Mouse (Mus musculus) CH12.LX (cell line): ENCODE data around the gene Gas2. TPM values are rescaled to one million over a fixed set of nuclear protein-coding genes. Genes with fewer than 3 reads are reported as not detected.

Experiments
- DNase-seq: peaks from one replicate; pipeline ENCODE4 v3.0.0-alpha.2; 2013; ENCODE audit errors: extremely low read depth
- H3K27ac ChIP-seq: 2 replicates; pipeline ENCODE4 v1.5.1; 2012; ENCODE audit warnings: low read depth, mild to moderate bottlenecking, control low read depth, moderate library complexity; ENCODE audit not compliant: insufficient read depth
- H3K27me3 ChIP-seq: replicated peaks from 2 replicates; pipeline ENCODE3; 2012; ENCODE audit warnings: inconsistent platforms
- H3K36me3 ChIP-seq, 2 experiments: replicated peaks in 1 of 2; 2 replicates each; pipeline versions ENCODE3 to v1.6.1; 2012; ENCODE audit warnings: inconsistent platforms in 1 of 2, low read length in 1 of 2, mild to moderate bottlenecking in 1 of 2, mixed read lengths in 1 of 2, moderate library complexity in 1 of 2; ENCODE audit not compliant: control insufficient read depth in 1 of 2, insufficient read depth in 1 of 2
- H3K4me1 ChIP-seq, 2 experiments: 2 replicates each; pipeline ENCODE4 v1.6.1; 2012; ENCODE audit warnings: inconsistent platforms in 1 of 2, moderate library complexity in 1 of 2; ENCODE audit not compliant: insufficient read depth in 2 of 2, control insufficient read depth in 1 of 2
- H3K4me2 ChIP-seq: 2 replicates; pipeline ENCODE4 v1.6.1; 2012; ENCODE audit warnings: low read depth, mild to moderate bottlenecking, control low read depth; ENCODE audit not compliant: poor library complexity, insufficient read depth, severe bottlenecking
- H3K4me3 ChIP-seq, 3 experiments: fragments of 150-350 bp in 1 of 3; sonication (generic) in 1 of 3; replicated peaks in 1 of 3; 2 replicates each; pipeline versions ENCODE3 to v1.5.1; 2011 to 2012; ENCODE audit warnings: low read depth in 2 of 3, low read length in 2 of 3, mild to moderate bottlenecking in 2 of 3, moderate library complexity in 2 of 3, control low read depth in 1 of 3, improper control_type of control experiment in 1 of 3, inconsistent platforms in 1 of 3, mixed read lengths in 1 of 3; ENCODE audit not compliant: poor library complexity in 1 of 3
- H3K79me2 ChIP-seq: replicated peaks from 2 replicates; pipeline ENCODE4 v1.6.1; 2012; ENCODE audit warnings: mild to moderate bottlenecking, moderate library complexity; ENCODE audit not compliant: control insufficient read depth, poor library complexity, insufficient read depth, severe bottlenecking; ENCODE audit errors: extremely low read depth
- H3K9ac ChIP-seq: 2 replicates; pipeline ENCODE4 v1.6.1; 2012; ENCODE audit warnings: low read depth, mild to moderate bottlenecking, control low read depth, moderate library complexity; ENCODE audit not compliant: insufficient read depth
- H3K9me3 ChIP-seq: replicated peaks from 2 replicates; pipeline ENCODE3; 2012; ENCODE audit warnings: low read length, inconsistent platforms, mixed read lengths
- CHD1 ChIP-seq: IDR thresholded peaks from 2 replicates; pipeline ENCODE4 v1.6.1; 2012; ENCODE audit warnings: low read depth, low read length, improper control_type of control experiment, inconsistent platforms
- GABPA ChIP-seq: IDR thresholded peaks from 2 replicates; pipeline ENCODE4 v1.6.1; 2012; ENCODE audit warnings: low read depth, low read length, improper control_type of control experiment, inconsistent platforms; ENCODE audit not compliant: insufficient replicate concordance
- HCFC1 ChIP-seq: IDR thresholded peaks from 2 replicates; pipeline ENCODE4 v1.6.1; 2012; ENCODE audit warnings: low read depth, mild to moderate bottlenecking, inconsistent platforms, low read length, improper control_type of control experiment
- IRF4 ChIP-seq: IDR thresholded peaks from 2 replicates; pipeline ENCODE4 v1.6.1; 2014; ENCODE audit warnings: low read depth, mild to moderate bottlenecking, inconsistent platforms, low read length, improper control_type of control experiment
- JUN ChIP-seq: IDR thresholded peaks from 2 replicates; pipeline ENCODE4 v1.6.1; 2011; ENCODE audit warnings: low read depth, mild to moderate bottlenecking, low read length, improper control_type of control experiment, moderate library complexity; ENCODE audit not compliant: insufficient read depth
- KAT2A ChIP-seq: IDR thresholded peaks from 2 replicates; pipeline ENCODE4 v1.6.1; 2012; ENCODE audit warnings: low read length, improper control_type of control experiment, inconsistent platforms; ENCODE audit not compliant: insufficient replicate concordance
- MAFK ChIP-seq: IDR thresholded peaks from 2 replicates; pipeline ENCODE4 v1.6.1; 2011; ENCODE audit warnings: low read length, improper control_type of control experiment; ENCODE audit not compliant: insufficient replicate concordance
- MAZ ChIP-seq: IDR thresholded peaks from 2 replicates; pipeline ENCODE4 v1.6.1; 2012; ENCODE audit warnings: low read depth, mild to moderate bottlenecking, inconsistent platforms, low read length, improper control_type of control experiment, moderate library complexity
- MXI1 ChIP-seq: IDR thresholded peaks from 2 replicates; pipeline ENCODE4 v1.6.1; 2011; ENCODE audit warnings: mild to moderate bottlenecking, low read depth, low read length, improper control_type of control experiment
- MYC ChIP-seq: IDR thresholded peaks from 2 replicates; pipeline ENCODE4 v1.6.1; 2011; ENCODE audit warnings: low read depth, mild to moderate bottlenecking, improper control_type of control experiment, low read length
- NELFE ChIP-seq: IDR thresholded peaks from 2 replicates; pipeline ENCODE4 v1.6.1; 2011; ENCODE audit warnings: low read depth, low read length, improper control_type of control experiment
- NRF1 ChIP-seq: IDR thresholded peaks from 2 replicates; pipeline ENCODE4 v1.6.1; 2014; ENCODE audit warnings: low read depth, mild to moderate bottlenecking, inconsistent platforms, low read length, improper control_type of control experiment, moderate library complexity
- POLR2AphosphoS2 ChIP-seq: IDR thresholded peaks from 2 replicates; pipeline ENCODE4 v1.6.1; 2011; ENCODE audit warnings: low read depth, low read length, improper control_type of control experiment
- RCOR1 ChIP-seq: conservative IDR thresholded peaks from 2 replicates; pipeline ENCODE4 v1.6.1; 2012; ENCODE audit warnings: low read depth, mild to moderate bottlenecking, inconsistent platforms, low read length, improper control_type of control experiment
- SMC3 ChIP-seq: IDR thresholded peaks from 2 replicates; pipeline ENCODE4 v1.6.1; 2011; ENCODE audit warnings: low read depth, low read length, improper control_type of control experiment
- TBP ChIP-seq: conservative IDR thresholded peaks from 2 replicates; pipeline ENCODE4 v1.6.1; 2011; ENCODE audit warnings: low read depth, low read length, improper control_type of control experiment
- TCF12 ChIP-seq: IDR thresholded peaks from 2 replicates; pipeline ENCODE4 v1.6.1; 2014; ENCODE audit warnings: low read depth, mild to moderate bottlenecking, inconsistent platforms, low read length, improper control_type of control experiment
- USF1 ChIP-seq: IDR thresholded peaks from 2 replicates; pipeline ENCODE4 v1.6.1; 2014; ENCODE audit warnings: low read depth, mild to moderate bottlenecking, inconsistent platforms, low read length, improper control_type of control experiment
- USF2 ChIP-seq: conservative IDR thresholded peaks from 2 replicates; pipeline ENCODE4 v1.6.1; 2011; ENCODE audit warnings: low read depth, low read length, improper control_type of control experiment
- ZC3H11A ChIP-seq: IDR thresholded peaks from 2 replicates; pipeline ENCODE4 v1.6.1; 2012; ENCODE audit warnings: low read depth, mild to moderate bottlenecking, inconsistent platforms, low read length, improper control_type of control experiment
- ZMIZ1 ChIP-seq: IDR thresholded peaks from 2 replicates; pipeline ENCODE4 v1.6.1; 2012; ENCODE audit warnings: low read depth, mild to moderate bottlenecking, inconsistent platforms, low read length, improper control_type of control experiment
- dilution Hi-C: fragments of 300-500 bp; cut with MboI; formaldehyde crosslinking; loops from 2 replicates; pipeline ENCODE4 v1.14.3; 2020; ENCODE audit warnings: low sequenced_read_pairs; ENCODE audit not compliant: extremely low pct_unique_long_range_greater_than_20kb, extremely low pct_ligation_motif_present
- in situ Hi-C: fragments of 300-500 bp; cut with MboI; formaldehyde crosslinking; loops from 3 replicates; pipeline ENCODE4 v1.14.3; 2019; ENCODE audit warnings: low sequenced_read_pairs, low pct_ligation_motif_present, low pct_unique_long_range_greater_than_20kb, mixed read lengths
- polyA plus RNA-seq: library from polyadenylated mRNA; unstranded; fragments of >175 nt; gene quantifications from 2 replicates; pipeline ENCODE4 v1.2.1, GENCODE M21; 2012; ENCODE audit warnings: low read depth; ENCODE audit not compliant: insufficient read length
- total RNA-seq, 2 experiments: library from RNA; depleted of rRNA; stranded (reverse); fragments of 300-350 nt in 1 of 2; fragments of >200 nt in 1 of 2; gene quantifications; 2 replicates each; pipeline ENCODE4 v1.2.3; 2012 to 2014

The Gas2 gene
- total and polyA plus RNA-seq, 3 experiments = 2.7 to 4.3 (median 3.3) TPM

DNA sequence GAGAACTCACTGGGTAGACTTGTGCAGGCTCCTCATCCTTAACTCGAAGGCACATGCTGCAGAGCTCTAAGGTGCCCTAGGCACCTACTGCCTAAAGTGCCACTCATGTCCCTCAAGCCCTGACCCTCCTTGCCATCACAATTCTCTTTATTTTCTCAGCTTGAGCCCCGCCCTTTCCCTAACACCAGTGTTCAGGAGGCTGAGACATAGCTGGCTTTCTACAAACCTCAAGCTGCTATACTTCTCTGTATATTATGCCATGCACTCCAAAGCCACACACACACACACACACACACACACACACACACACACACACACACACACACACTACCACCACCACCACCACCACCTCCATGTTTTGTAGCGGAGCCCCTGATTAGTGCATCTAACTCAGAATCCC lies 153.8 kb downstream of the Gas2 start, which contains the start of gene 1700015G11Rik:
Gene 1700015G11Rik, minus strand, starts transcription at position 101 of the 400 bp plus-strand sequence.
- TF ChIP-seq POLR2AphosphoS2 = no peak
- TF ChIP-seq NELFE = no peak
- TF ChIP-seq MAFK = no peak
- no peak for TF ChIP-seq TBP
- TF ChIP-seq NRF1 = no peak
- TF ChIP-seq SMC3 = no peak
- TF ChIP-seq USF1 = no peak
- TF ChIP-seq MYC = no peak
- no peak for TF ChIP-seq KAT2A
- no peak for TF ChIP-seq ZC3H11A
- TF ChIP-seq MXI1 = no peak
- TF ChIP-seq ZMIZ1 = no peak
- no peak for TF ChIP-seq USF2
- TF ChIP-seq MAZ = no peak
- TF ChIP-seq RCOR1 = no peak
- no peak for TF ChIP-seq GABPA
- no peak for TF ChIP-seq HCFC1
- no peak for TF ChIP-seq CHD1
- no peak for TF ChIP-seq TCF12
- no peak within 1 kb of the TSS for H3K4me3 ChIP-seq
- H3K36me3 ChIP-seq = no peaks in the 10 kb centered on the region
- dilution Hi-C loops = no loop called here
- no peaks in the 10 kb centered on the region for H3K4me1 ChIP-seq
- no peaks in the 10 kb centered on the region for H3K27me3 ChIP-seq
- H3K9me3 ChIP-seq = peaks cover 9% of the 10 kb centered on the region
- no peak within 1 kb of the TSS for H3K4me2 ChIP-seq
- no peak for DNase-seq
- H3K27ac ChIP-seq = no peak within 1 kb of the TSS
- no peak within 1 kb of the TSS for H3K9ac ChIP-seq
- H3K79me2 ChIP-seq = no peaks in the 10 kb centered on the region
- in situ Hi-C loops = no loop called here

DNA sequence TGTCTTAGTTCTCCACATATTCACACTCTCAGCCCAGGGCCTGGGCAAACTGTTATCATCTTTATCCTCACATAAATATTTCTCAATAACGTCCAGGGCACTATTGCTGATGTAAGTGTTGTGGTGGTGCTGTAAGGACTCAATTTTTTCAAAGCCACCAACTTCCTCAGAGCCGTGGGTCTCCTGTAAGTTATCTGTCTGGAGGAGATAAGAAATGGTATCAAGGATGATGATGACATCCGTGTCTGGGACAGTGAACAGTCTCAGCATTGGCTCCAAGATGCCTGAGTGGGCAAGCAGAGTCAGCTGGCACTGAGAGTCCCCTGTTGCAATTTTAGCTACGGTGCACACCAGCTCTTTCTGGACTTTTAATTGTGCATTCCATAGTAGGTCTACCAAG lies 160.2 kb downstream of the Gas2 start:
- no peak for TF ChIP-seq HCFC1
- TF ChIP-seq JUN = no peak
- no peak for TF ChIP-seq IRF4
- TF ChIP-seq, all 38 proteins: peak for 0
- no peaks in the 10 kb centered on the region for H3K4me1 ChIP-seq
- dilution Hi-C loops = no loop called here
- H3K36me3 ChIP-seq = no peaks in the 10 kb centered on the region
- H3K4me3 ChIP-seq = no peak overlapping the region
- no peak overlapping the region for H3K4me2 ChIP-seq
- H3K27ac ChIP-seq = no peak overlapping the region
- no peak overlapping the region for H3K9ac ChIP-seq
- no peaks in the 10 kb centered on the region for H3K79me2 ChIP-seq
- H3K27me3 ChIP-seq = no peaks in the 10 kb centered on the region
- peaks cover 12% of the 10 kb centered on the region for H3K9me3 ChIP-seq
- in situ Hi-C loops = no loop called here
- no peak for DNase-seq
